Mouse (Mus musculus) heart, adult 18-20 months (tissue): ENCODE measurements around the gene Hoxd3. TPM values are rescaled to one million over a fixed set of nuclear protein-coding genes. Genes with fewer than 3 reads are reported as not detected.

ENCODE experiments used
- DNase-seq, 2 experiments: peaks; one replicate each; pipeline ENCODE4 v3.0.0; 2021 to 2022; ENCODE audit warnings: mixed read lengths in 1 of 2
- total RNA-seq, 2 experiments: library from RNA; stranded (reverse); gene quantifications; 2 replicates each; pipeline ENCODE4 v1.2.3; 2021

The Hoxd3 gene
- total RNA-seq, 2 experiments from 2014 or later = not detected

DNA sequence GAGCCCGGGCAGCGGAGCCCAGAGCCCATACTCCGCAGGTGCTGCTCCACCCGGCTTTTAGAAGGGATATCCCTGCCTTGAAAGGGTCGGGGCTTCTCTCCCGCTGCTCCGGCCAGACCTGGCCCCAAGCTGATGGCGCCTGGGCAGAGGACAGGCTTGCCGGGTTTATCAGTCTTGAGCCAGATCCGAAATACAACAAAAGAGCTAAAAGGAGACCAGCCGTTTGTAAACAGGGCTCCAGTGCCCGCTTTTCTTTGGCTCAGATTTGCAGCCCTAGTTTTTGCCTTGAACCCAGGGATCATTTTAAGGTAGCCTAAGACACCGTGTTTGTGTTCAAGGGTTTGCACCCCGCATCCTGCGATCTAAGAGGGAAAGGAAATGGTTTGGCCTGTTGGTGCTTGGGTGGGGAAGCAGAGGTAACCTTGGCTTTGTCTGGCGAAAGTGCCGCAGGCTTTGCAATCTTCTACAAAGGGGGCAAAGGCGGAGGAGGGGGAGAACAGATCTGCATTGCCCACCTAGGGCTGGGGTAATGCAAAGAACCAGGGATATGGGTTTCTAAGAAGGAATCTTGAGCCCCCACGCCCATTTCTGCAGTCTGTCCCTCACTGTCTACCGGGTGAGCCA lies 18.8 kb upstream of the Hoxd3 start:
- DNase-seq = no peak

- DNase-seq = no peak
These were observed 18.3 kb upstream of the Hoxd3 start for GRCm38 (mm10) chr2:74693432-74693827.

- DNase-seq = no peak
These were observed 17.7 kb upstream of the Hoxd3 start for GRCm38 (mm10) chr2:74694066-74694465.

DNA sequence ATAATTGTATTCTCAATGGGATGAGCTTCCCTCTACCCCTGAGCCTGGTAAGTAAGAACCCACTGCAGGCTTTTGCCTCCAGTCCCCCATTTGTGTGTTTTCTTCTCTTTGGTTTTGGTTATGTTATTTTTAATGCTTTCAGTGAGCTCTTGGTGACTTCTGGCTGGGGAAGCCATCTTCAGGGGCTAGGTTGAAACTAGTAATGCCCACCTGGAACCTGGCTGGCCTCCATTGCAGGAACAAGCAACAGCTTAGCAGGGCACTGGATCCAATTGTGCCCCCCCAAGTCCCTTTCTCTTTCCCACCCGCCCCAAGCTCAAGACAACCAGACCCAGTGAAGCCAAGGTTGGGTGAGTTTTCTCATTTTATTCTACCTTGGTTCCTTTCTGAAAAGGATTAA lies 16.3 kb upstream of the Hoxd3 start:
- DNase-seq = no peak

GRCm38 (mm10) chr2:74695813-74696430 lies 15.8 kb upstream of the Hoxd3 start:
- DNase-seq = no peak

DNA sequence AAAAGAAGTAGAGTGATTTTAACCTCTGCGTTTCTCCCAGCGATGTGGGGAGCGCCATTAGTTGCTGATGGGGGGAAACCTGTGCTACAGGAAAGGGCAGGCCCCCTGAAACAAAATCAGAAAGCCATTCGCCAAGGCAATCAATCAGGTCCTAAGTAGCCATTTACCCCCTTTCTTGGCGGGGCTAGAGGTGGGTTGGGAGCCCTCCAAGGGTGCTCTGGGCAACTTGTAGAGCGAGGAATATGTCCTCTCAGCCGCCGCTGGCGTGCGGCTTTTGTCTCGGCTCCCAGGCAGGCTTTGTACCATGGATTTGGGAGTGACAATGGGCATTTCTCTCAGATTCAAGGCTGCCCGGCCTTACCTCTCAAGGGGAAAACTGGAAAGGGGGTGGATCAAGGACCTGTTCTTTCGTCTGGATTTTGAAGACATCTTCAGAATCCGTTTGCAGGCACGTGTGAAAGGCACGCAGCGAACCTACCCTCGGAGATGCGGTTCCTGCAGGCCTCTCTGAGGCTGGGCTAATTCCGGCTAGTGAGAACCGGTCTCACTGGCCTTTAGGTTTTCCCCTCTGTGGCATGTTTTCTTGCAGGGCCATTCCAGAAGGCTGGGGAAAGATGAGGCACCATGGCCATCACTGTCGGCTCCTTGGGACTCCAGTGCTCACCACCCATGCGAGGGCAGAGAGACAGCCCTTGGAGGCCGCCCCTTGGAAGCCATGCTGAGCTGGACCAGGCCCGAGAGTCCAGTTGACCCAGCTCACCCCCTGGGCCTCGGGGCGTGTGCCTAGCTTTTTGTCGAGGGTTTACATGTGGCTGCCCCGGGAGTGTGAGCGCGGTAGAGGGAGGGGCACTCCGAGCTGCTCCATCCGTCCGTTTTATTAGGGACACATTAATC lies 15.0 kb upstream of the Hoxd3 start:
- no peak for DNase-seq

DNA sequence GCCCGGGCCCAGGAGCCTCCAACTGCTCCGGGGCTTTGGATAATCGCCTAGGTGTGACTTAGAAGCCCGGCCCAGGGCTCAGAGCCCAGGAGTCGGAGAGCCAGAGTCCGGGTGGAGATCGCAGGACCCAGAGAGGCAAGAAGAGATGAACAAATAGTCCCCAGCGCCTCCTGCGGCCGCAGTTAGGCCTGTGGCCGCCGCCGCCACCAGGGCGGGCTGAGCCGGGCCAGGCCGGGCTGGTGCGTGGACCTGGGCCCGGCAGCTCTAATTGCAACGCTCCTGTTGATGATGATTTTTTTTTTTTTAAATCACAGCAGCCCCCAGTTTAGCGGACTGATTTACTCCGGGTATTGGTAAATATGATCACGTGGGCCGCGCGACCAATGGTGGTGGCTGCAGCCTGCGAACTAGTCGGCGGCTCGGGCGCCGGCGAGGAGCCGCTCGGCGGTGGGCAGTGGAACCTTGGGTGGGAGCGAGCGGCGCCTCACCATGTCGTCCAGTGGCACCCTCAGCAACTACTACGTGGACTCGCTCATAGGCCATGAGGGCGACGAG lies 14.1 kb upstream of the Hoxd3 start, which contains the start of gene Hoxd9:
Gene Hoxd9 (plus strand): TSS at position 161 of the 555 bp plus-strand sequence.
- peak in 1 of 2 experiments; percentile 50 for DNase-seq

GRCm38 (mm10) chr2:74698201-74699052 lies 13.3 kb upstream of the Hoxd3 start:
- peak in 1 of 2 experiments; percentile 40 for DNase-seq

DNA sequence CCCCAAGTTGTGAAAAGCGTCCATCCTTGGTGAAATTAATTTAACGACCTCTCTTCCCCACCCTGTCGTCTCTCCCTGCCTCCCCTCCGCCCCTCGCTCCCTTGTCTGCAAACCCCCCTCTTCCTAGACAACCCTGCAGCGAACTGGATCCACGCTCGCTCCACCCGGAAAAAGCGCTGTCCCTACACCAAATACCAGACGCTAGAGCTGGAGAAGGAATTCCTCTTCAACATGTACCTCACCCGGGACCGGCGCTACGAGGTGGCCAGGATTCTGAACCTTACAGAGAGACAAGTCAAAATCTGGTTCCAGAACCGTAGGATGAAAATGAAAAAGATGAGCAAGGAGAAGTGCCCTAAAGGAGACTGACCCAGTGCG lies 12.7 kb upstream of the Hoxd3 start:
- peak in 1 of 2 experiments; percentile 36 for DNase-seq

- peak in 1 of 2 experiments; percentile 16 for DNase-seq
These were observed 11.8 kb upstream of the Hoxd3 start for GRCm38 (mm10) chr2:74699664-74700545.

- DNase-seq = no peak
These were observed 11.1 kb upstream of the Hoxd3 start for GRCm38 (mm10) chr2:74700546-74701112.

- peak; percentile 67 to 91 for DNase-seq
These were observed 9.5 kb upstream of the Hoxd3 start for GRCm38 (mm10) chr2:74701949-74702819.

- DNase-seq = no peak
These were observed 8.9 kb upstream of the Hoxd3 start for GRCm38 (mm10) chr2:74702820-74703219.

- DNase-seq = no peak
These were observed 8.4 kb upstream of the Hoxd3 start for GRCm38 (mm10) chr2:74703317-74703716.

- DNase-seq = no peak
These were observed 7.9 kb upstream of the Hoxd3 start for GRCm38 (mm10) chr2:74703720-74704392.

GRCm38 (mm10) chr2:74704393-74704998 lies 7.2 kb upstream of the Hoxd3 start, which contains the start of gene Hoxd8:
Gene Hoxd8 (plus strand): TSS chr2:74704615.
- peak in 1 of 2 experiments; percentile 41 for DNase-seq

DNA sequence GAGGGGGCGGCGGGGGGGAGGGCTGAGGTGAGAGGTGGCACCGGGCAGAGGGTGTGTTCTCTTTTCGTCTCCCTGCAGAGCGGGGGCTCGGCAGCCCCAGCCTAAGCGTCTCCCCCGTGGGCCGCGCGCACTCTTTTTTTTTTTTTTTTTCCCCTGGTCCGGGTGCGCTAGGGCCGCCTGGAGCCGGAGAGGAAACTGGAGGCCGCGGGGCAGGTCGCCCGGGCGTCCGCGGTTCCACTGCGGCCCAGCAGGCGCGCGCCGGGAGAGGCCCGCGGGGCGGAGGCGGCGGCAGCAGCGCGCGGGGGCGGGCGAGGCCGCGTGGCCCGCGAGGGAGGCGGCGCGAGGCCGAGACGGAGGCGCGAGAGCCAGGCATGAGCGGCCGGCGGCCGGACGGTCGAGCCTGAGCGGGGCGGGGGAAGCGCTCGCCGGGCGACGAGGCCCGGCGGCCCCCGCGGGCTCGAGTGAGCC lies 6.7 kb upstream of the Hoxd3 start:
- DNase-seq = no peak
